Mouse (Mus musculus): Measurements from ENCODE around the gene Tbcc. TPM values are rescaled to one million over a fixed set of nuclear protein-coding genes. Genes with fewer than 3 reads are reported as not detected.
A peak's percentile ranks its signal among the peaks of the same experiment; 100 is the strongest.

The Tbcc gene
- total and polyA plus RNA-seq, 3 experiments: 15.1 to 27.8 (median 21.6) TPM

DNA sequence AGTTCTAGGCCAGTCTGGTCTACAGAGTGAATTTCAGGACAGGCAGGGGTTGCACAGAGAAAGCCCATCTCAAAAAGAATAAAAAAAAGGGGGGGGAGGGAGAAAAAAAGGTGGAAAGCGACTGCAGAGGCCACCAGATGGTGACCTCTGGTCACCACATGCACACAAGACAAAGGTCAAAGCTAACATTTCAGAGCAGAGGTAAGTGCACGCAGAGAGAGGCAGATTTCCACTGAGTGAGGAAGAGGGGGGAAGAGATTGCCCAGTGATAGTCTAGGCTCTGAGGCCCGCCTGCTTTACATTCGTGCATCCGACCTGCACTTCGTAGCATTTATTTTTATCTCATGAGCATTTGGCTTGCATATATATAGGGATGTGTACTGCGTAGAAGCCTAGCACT lies 17.7 kb upstream of the Tbcc start:
- Histone ChIP-seq H3K79me2 (replicated peaks; ENCODE audit: control insufficient read depth, extremely low read depth, insufficient read depth, poor library complexity, severe bottlenecking) (no peaks in the 10 kb centered on the region), H3K4me1 (ENCODE audit: control insufficient read depth in 1 of 2, insufficient read depth in 2 of 2) (peaks cover 4 to 11% of the 10 kb centered on the region in 2 experiments; a peak in 2 of 4 replicates), H3K36me3 (replicated peaks in 1 of 2; ENCODE audit: control insufficient read depth in 1 of 2, insufficient read depth in 1 of 2, low read length in 1 of 2) (peaks cover 0 to 18% of the 10 kb centered on the region in 2 experiments), H3K4me3 (replicated peaks in 1 of 3; ENCODE audit: low read depth in 2 of 3, low read length in 2 of 3, poor library complexity in 1 of 3) (no peak overlapping the region), H3K4me2 (ENCODE audit: insufficient read depth, low read depth, poor library complexity, severe bottlenecking) (no peak overlapping the region), H3K27ac (ENCODE audit: insufficient read depth, low read depth) (no peak overlapping the region), H3K27me3 (replicated peaks) (no peaks in the 10 kb centered on the region), H3K9me3 (replicated peaks; ENCODE audit: low read length) (no peaks in the 10 kb centered on the region), H3K9ac (ENCODE audit: insufficient read depth, low read depth) (no peak overlapping the region)
- no peak for DNase-seq (ENCODE audit: extremely low read depth)
- in situ Hi-C loops (cut with MboI; ENCODE audit: low pct_ligation_motif_present, low pct_unique_long_range_greater_than_20kb, low sequenced_read_pairs) (no loop called here), dilution Hi-C loops (cut with MboI; ENCODE audit: extremely low pct_ligation_motif_present, extremely low pct_unique_long_range_greater_than_20kb, low sequenced_read_pairs) (no loop called here)
- TF ChIP-seq ZKSCAN1 (IDR thresholded peaks at IDR 0.05; ENCODE audit: borderline replicate concordance, low read depth, low read length) (no peak), NELFE (IDR thresholded peaks at IDR 0.05; ENCODE audit: low read depth, low read length) (no peak), KAT2A (IDR thresholded peaks at IDR 0.05; ENCODE audit: insufficient replicate concordance, low read length) (no peak)

DNA sequence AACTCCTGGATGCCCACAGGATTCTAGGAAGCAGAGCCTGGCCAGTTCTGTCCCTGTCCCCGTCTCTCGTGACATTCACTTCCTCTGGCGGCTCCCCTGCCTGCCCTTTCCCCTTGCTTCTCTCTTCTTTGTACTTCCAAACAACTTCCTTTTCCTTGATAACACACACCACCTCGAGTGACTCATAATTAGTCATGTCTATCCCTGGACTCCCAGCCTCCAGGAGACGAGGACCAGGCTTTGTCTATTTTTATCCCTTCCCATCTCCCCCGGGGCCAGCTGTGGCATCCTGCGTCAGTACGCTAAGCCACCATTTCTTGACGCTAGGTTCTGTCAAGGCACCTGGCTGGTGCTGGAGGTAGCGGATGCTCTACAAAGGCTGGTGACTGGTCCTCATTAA lies 16.4 kb upstream of the Tbcc start:
- in situ Hi-C loops (cut with MboI; ENCODE audit: low pct_ligation_motif_present, low pct_unique_long_range_greater_than_20kb, low sequenced_read_pairs): no loop called here
- dilution Hi-C loops (cut with MboI; ENCODE audit: extremely low pct_ligation_motif_present, extremely low pct_unique_long_range_greater_than_20kb, low sequenced_read_pairs): no loop called here
- peaks cover 4 to 11% of the 10 kb centered on the region in 2 experiments; a peak in 2 of 4 replicates for H3K4me1 ChIP-seq (ENCODE audit: control insufficient read depth in 1 of 2, insufficient read depth in 2 of 2)
- H3K4me2 ChIP-seq (ENCODE audit: insufficient read depth, low read depth, poor library complexity, severe bottlenecking): no peak overlapping the region
- no peak for TF ChIP-seq ZKSCAN1 (IDR thresholded peaks at IDR 0.05; ENCODE audit: borderline replicate concordance, low read depth, low read length)
- no peak for TF ChIP-seq JUND (conservative IDR thresholded peaks at IDR 0.05; ENCODE audit: low read depth, low read length)
- TF ChIP-seq ELF1 (IDR thresholded peaks at IDR 0.05; ENCODE audit: low read depth, low read length): no peak
- TF ChIP-seq MXI1 (IDR thresholded peaks at IDR 0.05; ENCODE audit: low read depth, low read length): no peak
- no peak for DNase-seq (ENCODE audit: extremely low read depth)
- no peaks in the 10 kb centered on the region for H3K27me3 ChIP-seq (replicated peaks)
- no peaks in the 10 kb centered on the region for H3K9me3 ChIP-seq (replicated peaks; ENCODE audit: low read length)
- no peaks in the 10 kb centered on the region for H3K79me2 ChIP-seq (replicated peaks; ENCODE audit: control insufficient read depth, extremely low read depth, insufficient read depth, poor library complexity, severe bottlenecking)
- H3K4me3 ChIP-seq (replicated peaks in 1 of 3; ENCODE audit: low read depth in 2 of 3, low read length in 2 of 3, poor library complexity in 1 of 3): no peak overlapping the region
- H3K27ac ChIP-seq (ENCODE audit: insufficient read depth, low read depth): no peak overlapping the region
- H3K9ac ChIP-seq (ENCODE audit: insufficient read depth, low read depth): no peak overlapping the region
- peaks cover 0 to 23% of the 10 kb centered on the region in 2 experiments for H3K36me3 ChIP-seq (replicated peaks in 1 of 2; ENCODE audit: control insufficient read depth in 1 of 2, insufficient read depth in 1 of 2, low read length in 1 of 2)

DNA sequence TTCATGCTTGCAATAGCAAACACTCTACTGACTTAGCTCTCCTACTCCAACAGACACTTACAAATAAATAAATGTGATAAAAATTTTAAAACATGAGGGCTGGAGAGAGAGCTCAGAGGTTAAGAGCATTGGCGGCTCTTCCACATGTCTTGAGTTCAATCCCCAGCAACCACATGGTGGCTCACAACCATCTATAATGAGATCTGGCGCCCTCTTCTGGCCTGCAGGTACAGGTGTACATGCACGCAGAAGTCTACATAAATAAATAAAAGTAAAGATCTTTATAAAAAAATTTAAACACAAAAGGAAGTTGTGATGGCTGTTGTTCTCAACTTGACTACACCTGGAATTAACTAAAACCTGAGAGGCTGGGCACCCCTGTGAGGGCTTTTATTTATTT lies 14.9 kb upstream of the Tbcc start:
- Histone ChIP-seq H3K4me2 (ENCODE audit: insufficient read depth, low read depth, poor library complexity, severe bottlenecking) (no peak overlapping the region), H3K4me3 (replicated peaks in 1 of 3; ENCODE audit: low read depth in 2 of 3, low read length in 2 of 3, poor library complexity in 1 of 3) (no peak overlapping the region), H3K36me3 (replicated peaks in 1 of 2; ENCODE audit: control insufficient read depth in 1 of 2, insufficient read depth in 1 of 2, low read length in 1 of 2) (peaks cover 0 to 23% of the 10 kb centered on the region in 2 experiments), H3K27me3 (replicated peaks) (no peaks in the 10 kb centered on the region), H3K9me3 (replicated peaks; ENCODE audit: low read length) (no peaks in the 10 kb centered on the region), H3K4me1 (ENCODE audit: control insufficient read depth in 1 of 2, insufficient read depth in 2 of 2) (peaks cover 10 to 15% of the 10 kb centered on the region in 2 experiments), H3K79me2 (replicated peaks; ENCODE audit: control insufficient read depth, extremely low read depth, insufficient read depth, poor library complexity, severe bottlenecking) (no peaks in the 10 kb centered on the region), H3K27ac (ENCODE audit: insufficient read depth, low read depth) (no peak overlapping the region), H3K9ac (ENCODE audit: insufficient read depth, low read depth) (no peak overlapping the region)
- DNase-seq (ENCODE audit: extremely low read depth): no peak
- in situ Hi-C loops (cut with MboI; ENCODE audit: low pct_ligation_motif_present, low pct_unique_long_range_greater_than_20kb, low sequenced_read_pairs): no loop called here
- peak in 1 of 2 experiments; percentile 65; a peak in 3 of 4 replicates for TF ChIP-seq CTCF (conservative IDR thresholded peaks at IDR 0.05 in 1 of 2, IDR thresholded peaks at IDR 0.05 in 1 of 2; ENCODE audit: low read depth in 2 of 2, low read length in 2 of 2)
- no peak for TF ChIP-seq ELF1 (IDR thresholded peaks at IDR 0.05; ENCODE audit: low read depth, low read length)
- TF ChIP-seq MEF2A (IDR thresholded peaks at IDR 0.05; ENCODE audit: borderline replicate concordance, low read depth, low read length): no peak
- TF ChIP-seq MYC (IDR thresholded peaks at IDR 0.05; ENCODE audit: low read depth, low read length): peak; percentile 65; the same call in 1 of the 2 replicates
- no peak for TF ChIP-seq ETS1 (conservative IDR thresholded peaks at IDR 0.05; ENCODE audit: low read depth, low read length)
- no peak for TF ChIP-seq ZNF384 (IDR thresholded peaks at IDR 0.05; ENCODE audit: low read depth, low read length)
- TF ChIP-seq CHD1 (IDR thresholded peaks at IDR 0.05; ENCODE audit: low read depth, low read length): no peak
- no peak for TF ChIP-seq NELFE (IDR thresholded peaks at IDR 0.05; ENCODE audit: low read depth, low read length)
- TF ChIP-seq PAX5 (IDR thresholded peaks at IDR 0.05; ENCODE audit: low read length): no peak
- TF ChIP-seq TCF12 (IDR thresholded peaks at IDR 0.05; ENCODE audit: low read depth, low read length): no peak
- TF ChIP-seq E2F4 (IDR thresholded peaks at IDR 0.05; ENCODE audit: insufficient replicate concordance, low read depth, low read length): no peak
- TF ChIP-seq RAD21 (IDR thresholded peaks at IDR 0.05; ENCODE audit: low read depth, low read length): peak; percentile 35
- no peak for TF ChIP-seq BHLHE40 (IDR thresholded peaks at IDR 0.05; ENCODE audit: low read depth, low read length)
- TF ChIP-seq UBTF (IDR thresholded peaks at IDR 0.05; ENCODE audit: low read depth, low read length): no peak
- TF ChIP-seq MAZ (IDR thresholded peaks at IDR 0.05; ENCODE audit: low read depth, low read length): no peak
- no peak for TF ChIP-seq MAFK (IDR thresholded peaks at IDR 0.05; ENCODE audit: insufficient replicate concordance, low read length)
- TF ChIP-seq NRF1 (IDR thresholded peaks at IDR 0.05; ENCODE audit: low read depth, low read length): no peak
- TF ChIP-seq SMC3 (IDR thresholded peaks at IDR 0.05; ENCODE audit: low read depth, low read length): peak; percentile 47
- dilution Hi-C loops (cut with MboI; ENCODE audit: extremely low pct_ligation_motif_present, extremely low pct_unique_long_range_greater_than_20kb, low sequenced_read_pairs): no loop called here
